Mouse (Mus musculus): ENCODE data around the gene Ap2a2.

- TF ChIP-seq ZNF384 (IDR thresholded peaks at IDR 0.05; ENCODE audit: low read depth, low read length) (no peak), NRF1 (IDR thresholded peaks at IDR 0.05; ENCODE audit: insufficient read depth, low read depth, low read length, poor library complexity, severe bottlenecking) (no peak), MAFK (IDR thresholded peaks at IDR 0.05; ENCODE audit: borderline replicate concordance, low read depth, low read length) (no peak), EP300 (IDR thresholded peaks at IDR 0.05; ENCODE audit: low read depth in 1 of 2, low read length in 2 of 2) (no peak), POLR2A (IDR thresholded peaks at IDR 0.05; ENCODE audit: control insufficient read depth in 1 of 2, insufficient read depth in 1 of 2, low read depth in 1 of 2, low read length in 2 of 2, poor library complexity in 1 of 2) (no peak)
These were observed 98.4 kb downstream of the Ap2a2 start for GRCm38 (mm10) chr7:141660346-141660745.
